Mouse (Mus musculus) G1E (cell line): ENCODE data around the gene Homer1.

ENCODE experiments used
- CTCF ChIP-seq: IDR thresholded peaks from 2 replicates; pipeline ENCODE4 v1.5.1; 2012; ENCODE audit warnings: low read depth, low read length, inconsistent platforms, mixed read lengths
- GATA1 ChIP-seq: IDR thresholded peaks from 2 replicates; pipeline ENCODE4 v1.6.1; 2012; ENCODE audit warnings: borderline replicate concordance, low read length, inconsistent platforms, mixed read lengths
- POLR2AphosphoS5 ChIP-seq: IDR thresholded peaks from 2 replicates; pipeline ENCODE4 v1.6.1; 2012; ENCODE audit warnings: low read depth, low read length, inconsistent platforms; ENCODE audit not compliant: insufficient replicate concordance
- TAL1 ChIP-seq: conservative IDR thresholded peaks from 2 replicates; pipeline ENCODE4 v1.6.1; 2012; ENCODE audit warnings: low read depth, low read length, inconsistent platforms, mixed read lengths

DNA sequence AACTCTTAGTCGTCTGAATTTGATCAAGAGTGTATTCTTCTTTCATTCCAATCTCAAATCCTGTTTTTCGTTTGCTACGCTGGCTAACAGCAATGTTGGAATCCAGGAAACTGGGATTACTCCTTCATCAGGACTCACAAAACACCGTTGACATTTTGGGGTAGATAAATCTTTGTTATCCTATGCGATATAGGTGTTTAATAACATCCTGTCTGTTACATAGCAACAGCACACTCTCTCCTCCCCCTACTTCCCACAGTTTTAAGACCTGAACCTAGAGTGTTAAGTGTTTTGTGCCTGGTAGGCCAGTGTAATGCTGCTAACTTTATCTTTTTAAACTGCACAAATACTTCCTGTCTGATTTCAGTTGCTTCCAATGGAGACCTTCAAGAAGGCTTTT lies 39.0 kb downstream of the Homer1 start:
- TF ChIP-seq CTCF (no peak), GATA1 (no peak), POLR2AphosphoS5 (no peak), TAL1 (no peak)
